Mouse (Mus musculus): ENCODE measurements around the gene Hoxd9.

Hoxd9 gene

GRCm38 (mm10) chr2:74713239-74714150 lies 16.0 kb downstream of the Hoxd9 start:
- DNase-seq, result no peak

GRCm38 (mm10) chr2:74714156-74714789 lies 16.7 kb downstream of the Hoxd9 start:
- DNase-seq, result no peak

DNA sequence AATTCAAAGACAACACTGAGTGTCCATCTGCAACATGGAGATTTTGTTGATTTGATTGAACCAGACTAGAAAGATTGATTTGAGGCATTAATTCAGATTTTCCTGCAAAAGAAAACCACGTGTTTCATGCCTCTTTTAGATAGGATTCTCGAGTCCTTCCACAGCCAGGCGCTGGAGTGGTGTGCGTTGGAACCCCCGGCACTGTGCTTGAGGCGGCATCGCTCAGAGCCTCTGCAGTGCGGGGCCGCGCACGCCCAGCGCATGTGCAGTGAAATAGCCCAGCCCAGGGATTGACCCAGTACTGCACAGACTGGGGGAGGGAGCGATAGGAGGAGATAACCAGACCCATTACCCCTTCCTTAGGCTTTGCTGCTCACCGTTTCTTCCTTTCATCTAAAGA lies 17.4 kb downstream of the Hoxd9 start:
- DNase-seq, result no peak

DNA sequence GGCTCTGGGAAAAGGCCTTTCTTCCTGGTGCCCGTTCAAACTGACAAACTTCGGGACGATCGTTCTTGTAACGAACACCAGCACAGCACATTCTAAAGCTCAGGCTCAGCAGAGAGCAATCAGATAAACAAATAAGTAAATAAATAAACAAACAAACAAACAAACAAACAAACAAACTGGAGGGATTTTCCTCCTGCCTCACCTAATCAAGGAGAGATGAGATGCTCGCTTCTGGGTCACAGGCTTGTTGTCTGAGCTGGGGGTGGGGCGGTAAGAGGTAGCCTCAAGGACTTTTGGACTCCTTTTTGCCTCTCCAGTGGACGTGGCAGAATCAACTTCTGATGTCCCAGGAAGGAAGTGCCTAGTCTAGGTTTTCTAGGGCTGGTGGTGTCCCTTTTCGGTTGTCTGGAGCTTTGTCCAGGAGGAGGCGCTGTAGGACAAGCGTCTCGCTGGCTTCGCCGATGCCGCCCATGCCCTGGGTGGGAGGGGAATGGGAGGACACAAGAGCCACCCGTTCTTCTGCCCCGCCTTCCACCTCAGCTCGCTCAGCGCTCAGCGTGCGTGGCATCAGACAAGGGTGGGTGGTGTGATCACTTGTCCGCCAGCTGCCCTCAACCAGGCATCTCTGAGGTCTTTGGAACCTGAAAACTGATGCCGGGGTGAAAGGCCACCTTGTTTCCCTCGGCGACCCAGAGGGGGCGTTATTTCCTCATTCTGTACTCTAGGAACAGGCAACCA lies 18.1 kb downstream of the Hoxd9 start:
- DNase-seq, result peak; percentile 62 to 81

- no peak for DNase-seq
These were observed 22.9 kb downstream of the Hoxd9 start for GRCm38 (mm10) chr2:74720384-74720783.

DNA sequence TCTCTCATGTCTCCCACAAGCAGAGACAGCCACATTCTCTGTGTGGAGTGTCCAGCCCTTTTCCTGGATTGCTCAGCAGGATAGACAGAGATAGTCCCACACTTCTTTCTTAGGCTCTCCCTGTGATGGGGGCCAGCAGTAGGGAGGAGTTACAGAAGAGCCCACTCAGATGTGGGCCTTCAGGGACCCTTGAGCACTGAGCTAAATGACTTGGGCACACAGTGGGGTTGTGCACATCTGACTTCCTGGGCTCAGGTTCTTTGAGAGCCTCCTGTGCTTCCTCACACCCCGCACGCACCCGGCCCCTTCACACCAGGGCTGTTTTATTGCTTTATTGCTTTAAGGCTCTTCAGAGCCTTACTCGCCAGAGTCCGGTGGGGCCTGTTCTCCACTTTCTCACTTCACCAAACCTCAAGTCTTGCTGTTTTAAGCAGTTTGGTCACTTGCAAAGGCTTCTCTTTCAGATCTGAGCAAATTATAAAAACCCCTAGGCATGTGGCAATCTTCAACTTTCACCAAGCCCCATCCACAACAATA lies 23.5 kb downstream of the Hoxd9 start:
- no peak for DNase-seq

GRCm38 (mm10) chr2:74721882-74722281 lies 24.4 kb downstream of the Hoxd9 start:
- DNase-seq, result no peak

DNA sequence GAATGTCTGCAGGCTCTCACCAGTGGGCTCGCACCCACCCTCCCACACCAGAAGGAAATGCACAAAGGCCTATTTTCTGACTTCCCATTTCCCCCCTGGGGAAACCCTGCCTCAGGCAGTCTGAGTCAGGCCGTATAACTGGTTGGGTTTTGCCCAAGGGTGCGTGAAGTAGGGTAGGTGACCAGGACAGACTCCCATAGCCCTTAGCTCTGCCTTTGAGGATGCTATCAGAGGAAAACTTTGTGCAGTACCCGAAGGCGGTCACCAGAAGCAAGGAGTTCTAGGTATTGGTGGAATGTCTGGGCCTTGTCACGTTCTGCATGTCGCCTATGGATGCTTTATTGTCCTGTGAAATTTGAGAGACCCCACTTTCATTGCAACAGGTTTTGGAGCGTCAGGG lies 25.4 kb downstream of the Hoxd9 start:
- DNase-seq, result no peak

DNA sequence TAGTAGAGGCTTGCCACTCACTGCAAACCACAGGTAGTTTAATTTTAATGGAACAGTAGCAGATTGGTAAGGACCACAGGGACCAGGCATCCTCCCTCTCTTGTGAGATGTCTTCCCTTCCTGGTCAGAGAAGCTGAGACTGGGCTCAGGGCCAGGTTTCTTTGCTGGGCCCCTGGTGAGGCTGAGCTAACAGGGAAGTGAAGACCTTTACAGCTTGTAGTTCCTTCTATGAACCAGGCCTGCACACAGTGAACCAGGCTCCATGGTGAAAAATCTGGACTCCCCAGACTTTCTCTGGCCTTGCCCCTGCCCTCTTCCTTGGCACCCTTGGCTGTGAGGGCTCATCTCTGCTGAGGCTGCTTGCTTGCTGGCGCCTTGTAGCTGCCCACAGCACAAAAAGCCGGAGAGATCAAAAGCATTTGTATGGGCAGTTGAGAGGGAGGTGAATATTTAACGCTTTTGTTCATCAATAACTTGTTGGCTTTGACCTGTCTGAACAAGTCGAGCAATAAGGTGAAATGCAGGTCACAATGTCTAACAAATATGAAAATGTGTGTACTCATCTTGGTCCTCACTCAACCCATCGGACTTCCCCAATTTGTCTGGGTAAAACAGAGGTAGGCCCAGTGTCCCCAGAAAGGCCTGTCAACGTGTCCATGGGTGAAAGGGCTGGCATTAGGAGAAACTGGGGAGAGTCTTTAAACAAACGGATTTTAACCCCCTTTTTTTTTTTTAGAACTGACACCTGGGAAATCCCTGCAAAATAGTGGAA lies 26.9 kb downstream of the Hoxd9 start:
- DNase-seq, result no peak

DNA sequence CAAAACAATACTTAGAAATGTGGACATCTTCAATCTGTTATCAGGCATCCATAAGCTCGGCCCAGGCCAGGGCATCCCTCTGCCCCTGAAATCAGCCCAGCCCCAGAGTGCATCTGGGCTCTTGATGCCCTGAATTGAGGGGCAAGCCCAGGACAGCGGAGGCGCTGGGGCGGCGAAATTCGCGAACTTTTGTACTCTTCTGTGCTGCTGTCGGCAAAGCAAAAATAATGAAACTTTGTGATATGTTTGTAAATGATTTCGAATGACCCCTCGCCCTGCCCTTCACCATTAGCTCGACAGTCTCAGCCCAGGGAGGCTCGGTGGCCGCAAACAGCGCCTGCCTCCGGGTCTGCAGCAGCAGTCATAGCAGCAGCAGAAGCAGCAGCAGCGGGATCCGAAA lies 27.6 kb downstream of the Hoxd9 start:
- DNase-seq, result no peak

- DNase-seq, result no peak
These were observed 29.0 kb downstream of the Hoxd9 start, which contains the start of gene Gm28230 for GRCm38 (mm10) chr2:74726551-74726950. Gm28230 (plus strand) TSS chr2:74726728.

GRCm38 (mm10) chr2:74726973-74727639 lies 29.6 kb downstream of the Hoxd9 start:
- no peak for DNase-seq

DNA sequence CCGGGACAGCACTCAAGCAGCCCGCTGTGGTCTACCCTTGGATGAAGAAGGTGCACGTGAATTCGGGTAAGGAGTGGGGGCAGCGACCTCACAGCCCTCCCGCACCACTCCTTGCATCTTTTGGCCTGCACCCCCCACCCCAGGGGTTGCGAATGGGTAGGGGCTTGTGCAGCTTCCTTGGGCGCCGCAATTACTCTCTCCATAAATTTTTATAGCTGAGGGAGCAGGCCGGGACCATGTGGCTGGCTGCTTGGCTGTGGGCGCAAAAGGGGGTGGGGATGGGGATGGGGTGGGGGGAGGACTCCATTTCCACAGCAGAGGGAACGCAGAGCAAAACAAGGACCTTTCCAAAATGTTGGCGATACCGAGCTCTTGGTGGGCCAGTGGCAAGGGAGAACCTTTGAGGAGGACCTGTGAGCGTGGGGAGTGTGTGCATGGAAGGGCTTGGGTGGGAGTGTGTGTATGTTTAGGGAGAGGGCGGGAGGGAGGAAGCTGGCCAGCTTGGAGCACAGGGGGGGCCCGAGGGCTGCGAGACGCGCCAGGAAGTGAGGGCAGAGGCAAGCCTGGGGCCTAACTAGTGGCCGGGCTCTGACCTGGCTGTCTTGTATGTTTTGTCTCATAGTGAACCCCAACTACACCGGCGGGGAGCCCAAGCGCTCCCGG lies 30.2 kb downstream of the Hoxd9 start:
- no peak for DNase-seq

DNA sequence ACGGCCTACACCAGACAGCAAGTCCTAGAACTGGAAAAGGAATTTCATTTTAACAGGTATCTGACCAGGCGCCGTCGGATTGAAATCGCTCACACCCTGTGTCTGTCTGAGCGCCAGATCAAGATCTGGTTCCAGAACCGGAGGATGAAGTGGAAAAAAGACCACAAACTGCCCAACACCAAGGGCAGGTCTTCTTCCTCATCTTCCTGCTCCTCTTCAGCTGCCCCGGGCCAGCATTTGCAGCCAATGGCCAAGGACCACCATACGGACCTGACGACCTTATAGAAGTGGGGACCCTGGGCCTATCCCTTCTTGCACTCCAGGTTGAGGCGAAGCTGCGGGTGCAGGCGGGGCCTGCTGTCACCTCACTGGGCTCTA lies 30.8 kb downstream of the Hoxd9 start:
- DNase-seq, result no peak

GRCm38 (mm10) chr2:74730331-74730730 lies 32.8 kb downstream of the Hoxd9 start:
- no peak for DNase-seq

GRCm38 (mm10) chr2:74731055-74731454 lies 33.5 kb downstream of the Hoxd9 start:
- DNase-seq, result no peak

DNA sequence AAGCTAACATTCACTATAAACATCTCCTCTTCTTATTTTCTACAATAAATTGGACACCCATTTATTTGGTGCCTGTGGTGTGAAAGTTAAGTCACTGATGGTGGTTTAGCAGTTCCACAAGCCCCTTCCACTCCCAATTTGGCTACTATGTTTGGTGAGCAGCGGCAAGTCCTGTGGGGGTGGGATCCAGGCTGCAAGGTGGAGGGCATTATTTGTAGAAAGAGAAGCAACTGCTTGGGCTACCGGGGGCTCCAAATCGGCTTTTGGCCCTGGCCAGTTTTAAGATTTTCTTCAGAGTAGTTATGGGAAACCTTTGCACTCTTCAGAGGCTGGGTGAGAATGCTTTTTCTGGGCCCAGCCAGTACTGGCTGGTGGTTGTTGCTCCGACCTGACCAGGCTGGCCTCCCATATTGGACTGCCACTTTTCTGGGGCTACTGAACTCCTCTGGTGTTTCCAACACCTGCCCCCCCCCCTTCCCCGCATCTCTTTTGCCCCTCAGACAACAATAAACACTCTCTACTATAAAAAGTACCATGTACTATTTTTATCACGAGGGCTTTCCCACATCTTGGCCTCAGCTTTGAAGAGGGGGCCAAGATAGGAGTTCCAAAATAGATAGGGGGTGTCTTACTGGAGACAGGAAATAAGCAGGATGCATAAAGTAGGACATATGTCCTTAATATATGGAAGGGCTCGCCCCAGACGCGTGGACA lies 34.4 kb downstream of the Hoxd9 start:
- no peak for DNase-seq

DNA sequence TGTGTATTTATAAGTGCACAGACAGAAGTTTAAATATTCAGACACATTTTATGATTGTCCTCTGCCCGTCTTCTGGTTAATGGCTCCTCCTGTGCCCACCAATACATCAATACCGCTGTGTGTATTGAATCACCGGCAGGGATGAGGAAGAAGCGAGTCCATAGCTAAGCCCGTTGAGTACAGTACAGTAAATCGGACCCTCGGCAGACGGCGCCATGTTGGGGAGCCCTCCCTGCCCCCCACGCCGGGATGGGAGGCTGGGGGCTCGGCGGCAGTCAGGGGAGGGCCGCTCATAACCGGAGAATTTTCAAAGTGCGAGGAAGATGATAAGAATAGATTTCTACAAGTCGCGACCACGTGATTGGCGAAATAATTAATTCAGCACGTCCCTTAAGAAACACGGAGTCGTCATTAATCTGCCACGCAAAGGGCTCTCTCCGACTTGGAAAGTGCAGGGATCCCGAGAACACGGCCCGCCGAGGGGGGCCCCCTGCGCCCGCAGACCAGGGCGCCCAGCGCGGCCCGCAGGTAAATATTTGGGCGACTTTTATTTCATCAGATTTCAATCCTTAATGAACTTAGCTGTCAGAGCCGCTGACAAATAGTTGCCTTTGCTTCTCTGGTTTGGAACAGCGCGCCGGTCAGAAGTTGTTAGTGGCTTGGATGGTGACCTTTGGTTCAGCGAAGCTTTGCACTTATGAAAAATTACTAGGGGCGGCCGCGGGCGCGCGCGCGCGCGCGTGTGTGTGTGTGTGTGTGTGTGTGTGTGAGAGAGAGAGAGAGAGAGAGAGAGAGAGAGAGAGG lies 35.2 kb downstream of the Hoxd9 start:
- DNase-seq, result no peak

DNA sequence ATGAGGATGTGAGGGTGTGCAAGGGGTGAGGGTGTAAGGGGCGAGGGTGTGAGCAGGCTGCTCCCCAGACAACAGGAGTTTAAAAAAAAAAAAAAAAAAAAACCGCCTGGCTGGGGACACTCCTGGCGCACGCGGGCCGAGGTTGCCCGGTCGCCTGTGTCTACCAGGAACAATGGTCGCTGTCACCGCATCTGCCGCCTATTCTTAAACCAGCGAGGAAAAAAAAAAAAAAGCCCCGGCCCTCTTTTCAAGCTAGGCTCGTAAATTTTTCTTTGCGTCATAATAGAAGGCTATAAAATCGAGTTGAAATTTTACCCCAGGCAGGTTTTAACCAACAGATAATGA lies 35.8 kb downstream of the Hoxd9 start:
- DNase-seq, result no peak

DNA sequence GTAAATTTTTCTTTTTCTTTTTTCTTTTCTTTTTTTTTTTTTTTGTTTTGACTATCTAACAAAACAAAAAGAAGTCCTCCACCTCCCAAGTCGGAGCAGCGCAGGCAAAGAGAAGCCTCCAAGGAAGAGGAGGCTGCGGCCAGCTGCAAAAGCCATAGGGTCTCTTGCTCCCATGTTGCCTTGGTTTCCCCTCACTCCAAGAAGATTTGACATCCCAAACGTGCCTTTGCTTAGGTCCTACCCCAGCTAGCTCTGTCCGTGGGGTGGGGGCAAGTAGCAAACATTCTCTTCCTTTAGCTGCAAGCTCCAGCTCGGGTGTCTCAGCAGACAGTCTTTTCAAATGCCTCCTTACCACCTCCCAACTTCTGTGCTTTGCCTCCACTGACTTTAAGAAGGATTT lies 36.2 kb downstream of the Hoxd9 start:
- no peak for DNase-seq

Measured in cerebellum, postnatal 25 days (tissue).